Mouse (Mus musculus) myocyte (in vitro differentiated cells): ENCODE data around the gene Nedd9. TPM values are rescaled to one million over a fixed set of nuclear protein-coding genes. Genes with fewer than 3 reads are reported as not detected.

ENCODE experiments used
- H3K27me3 ChIP-seq: one replicate; pipeline ENCODE4 v1.6.1; 2011; ENCODE audit not compliant: control insufficient read depth, insufficient read depth, insufficient read length
- H3K36me3 ChIP-seq: one replicate; pipeline ENCODE4 v1.6.1; 2011; ENCODE audit not compliant: control insufficient read depth, insufficient read depth
- H3K4me2 ChIP-seq: one replicate; pipeline ENCODE4 v1.6.1; 2011; ENCODE audit warnings: low read depth, control low read depth
- H3K4me3 ChIP-seq: one replicate; pipeline ENCODE4 v1.5.1; 2011; ENCODE audit warnings: mild to moderate bottlenecking, control low read depth, moderate library complexity
- H3K79me2 ChIP-seq: one replicate; pipeline ENCODE4 v1.6.1; 2011; ENCODE audit not compliant: control insufficient read depth, insufficient read depth
- H3ac ChIP-seq: one replicate; pipeline ENCODE4 v1.6.1; 2011; ENCODE audit not compliant: control insufficient read depth, insufficient read length
- CEBPB ChIP-seq: IDR thresholded peaks from 2 replicates; pipeline ENCODE4 v1.6.1; 2011; ENCODE audit warnings: mild to moderate bottlenecking, moderate library complexity; ENCODE audit not compliant: poor library complexity, insufficient read depth, severe bottlenecking
- E2F4 ChIP-seq: IDR thresholded peaks from one replicate; pipeline ENCODE4 v1.6.1; 2011; ENCODE audit warnings: mild to moderate bottlenecking, control low read depth, moderate library complexity; ENCODE audit not compliant: insufficient read depth
- MAX ChIP-seq: IDR thresholded peaks from one replicate; pipeline ENCODE4 v1.6.1; 2011; ENCODE audit warnings: low read depth, mild to moderate bottlenecking, control low read depth
- MYOD1 ChIP-seq, 3 experiments: IDR thresholded peaks; one replicate each; pipeline ENCODE4 v1.6.1; 2011; ENCODE audit warnings: control low read depth in 2 of 3, low read depth in 2 of 3, mild to moderate bottlenecking in 2 of 3, moderate library complexity in 1 of 3; ENCODE audit not compliant: insufficient read length in 2 of 3, control insufficient read depth in 1 of 3
- MYOG ChIP-seq, 3 experiments: IDR thresholded peaks; one replicate each; pipeline ENCODE4 v1.6.1; 2011; ENCODE audit warnings: control low read depth in 2 of 3, low read depth in 2 of 3, mild to moderate bottlenecking in 2 of 3; ENCODE audit not compliant: insufficient read length in 2 of 3, control insufficient read depth in 1 of 3, insufficient read depth in 1 of 3
- POLR2A ChIP-seq: IDR thresholded peaks from one replicate; pipeline ENCODE4 v1.6.1; 2011; ENCODE audit warnings: low read depth, mild to moderate bottlenecking, control low read depth, moderate library complexity; ENCODE audit not compliant: insufficient read length
- POLR2AphosphoS2 ChIP-seq: IDR thresholded peaks from one replicate; pipeline ENCODE4 v1.6.1; 2011; ENCODE audit warnings: low read depth, control low read depth; ENCODE audit not compliant: insufficient read length
- REST ChIP-seq: IDR thresholded peaks from one replicate; pipeline ENCODE4 v1.6.1; 2011; ENCODE audit warnings: mild to moderate bottlenecking, control low read depth, moderate library complexity; ENCODE audit not compliant: insufficient read depth, insufficient read length
- SRF ChIP-seq: IDR thresholded peaks from one replicate; pipeline ENCODE4 v1.6.1; 2011; ENCODE audit warnings: low read depth; ENCODE audit not compliant: control insufficient read depth, insufficient read length
- TCF12 ChIP-seq: IDR thresholded peaks from one replicate; pipeline ENCODE4 v1.6.1; 2011; ENCODE audit warnings: mild to moderate bottlenecking, control low read depth; ENCODE audit not compliant: poor library complexity, insufficient read depth, severe bottlenecking
- TCF3 ChIP-seq: IDR thresholded peaks from one replicate; pipeline ENCODE4 v1.6.1; 2011; ENCODE audit warnings: low read depth, control low read depth; ENCODE audit not compliant: insufficient read length
- USF1 ChIP-seq: IDR thresholded peaks from one replicate; pipeline ENCODE4 v1.6.1; 2011; ENCODE audit warnings: low read depth, mild to moderate bottlenecking, control low read depth, moderate library complexity
- polyA plus RNA-seq: library from polyadenylated mRNA; unstranded; fragments of >200 nt; fragmentation: generic; extraction: Trizol; gene quantifications from one replicate; pipeline ENCODE4 v1.2.1, GENCODE M21; 2012; ENCODE audit warnings: missing spikeins

Gene Nedd9
- polyA plus RNA-seq, 1 experiment = 11.6 TPM

GRCm38 (mm10) chr13:41476216-41476615 lies 10.9 kb downstream of the Nedd9 start:
- H3ac ChIP-seq = no peak overlapping the region
- H3K27me3 ChIP-seq = no peaks in the 10 kb centered on the region
- H3K36me3 ChIP-seq = no peaks in the 10 kb centered on the region
- no peak for TF ChIP-seq MYOD1 (IDR thresholded peaks at IDR 0.05; ENCODE audit: control insufficient read depth in 1 of 3, insufficient read length in 2 of 3, low read depth in 2 of 3)
- TF ChIP-seq REST = no peak
- H3K79me2 ChIP-seq = no peaks in the 10 kb centered on the region
- H3K4me3 ChIP-seq = no peak overlapping the region
- H3K4me2 ChIP-seq = peak overlapping the region; percentile 45

- Histone ChIP-seq H3ac (no peak overlapping the region), H3K4me2 (no peak overlapping the region), H3K27me3 (no peaks in the 10 kb centered on the region), H3K79me2 (no peaks in the 10 kb centered on the region), H3K4me3 (no peak overlapping the region), H3K36me3 (no peaks in the 10 kb centered on the region)
- TF ChIP-seq MAX = no peak
- TF ChIP-seq MYOG (IDR thresholded peaks at IDR 0.05; ENCODE audit: control insufficient read depth in 1 of 3, insufficient read depth in 1 of 3, insufficient read length in 2 of 3, low read depth in 2 of 3) = no peak
- TF ChIP-seq POLR2AphosphoS2 = no peak
- TF ChIP-seq POLR2A = no peak
- TF ChIP-seq TCF12 = no peak
- TF ChIP-seq CEBPB = no peak
- TF ChIP-seq TCF3 = no peak
- TF ChIP-seq MYOD1 (IDR thresholded peaks at IDR 0.05; ENCODE audit: control insufficient read depth in 1 of 3, insufficient read length in 2 of 3, low read depth in 2 of 3) = no peak
- no peak for TF ChIP-seq USF1
- no peak for TF ChIP-seq SRF
- TF ChIP-seq E2F4 = no peak
- no peak for TF ChIP-seq REST
These were observed 12.8 kb downstream of the Nedd9 start for GRCm38 (mm10) chr13:41474365-41474764.

GRCm38 (mm10) chr13:41473504-41473903 lies 13.7 kb downstream of the Nedd9 start:
- Histone ChIP-seq H3K79me2 (no peaks in the 10 kb centered on the region), H3K4me2 (no peak overlapping the region), H3ac (no peak overlapping the region), H3K27me3 (no peaks in the 10 kb centered on the region), H3K4me3 (no peak overlapping the region), H3K36me3 (no peaks in the 10 kb centered on the region)
- TF ChIP-seq REST (no peak), CEBPB (no peak), SRF (no peak), MAX (no peak), TCF12 (no peak), TCF3 (no peak), E2F4 (no peak), POLR2AphosphoS2 (no peak), POLR2A (no peak)

GRCm38 (mm10) chr13:41472878-41473424 lies 14.2 kb downstream of the Nedd9 start:
- Histone ChIP-seq H3K4me3 (no peak overlapping the region), H3K27me3 (no peaks in the 10 kb centered on the region), H3ac (no peak overlapping the region), H3K4me2 (no peak overlapping the region), H3K79me2 (no peaks in the 10 kb centered on the region), H3K36me3 (no peaks in the 10 kb centered on the region)
- TF ChIP-seq TCF3 = no peak
- TF ChIP-seq CEBPB = no peak
- TF ChIP-seq MAX = no peak
- no peak for TF ChIP-seq SRF
- TF ChIP-seq POLR2AphosphoS2 = no peak
- no peak for TF ChIP-seq POLR2A
- TF ChIP-seq USF1 = no peak
- no peak for TF ChIP-seq MYOG (IDR thresholded peaks at IDR 0.05; ENCODE audit: control insufficient read depth in 1 of 3, insufficient read depth in 1 of 3, insufficient read length in 2 of 3, low read depth in 2 of 3)
- no peak for TF ChIP-seq TCF12
- TF ChIP-seq E2F4 = no peak
- TF ChIP-seq MYOD1 (IDR thresholded peaks at IDR 0.05; ENCODE audit: control insufficient read depth in 1 of 3, insufficient read length in 2 of 3, low read depth in 2 of 3) = no peak
- no peak for TF ChIP-seq REST

GRCm38 (mm10) chr13:41468277-41468676 lies 18.9 kb downstream of the Nedd9 start:
- H3K27me3 ChIP-seq = no peaks in the 10 kb centered on the region

More at GRCm38 (mm10) chr13:41468277-41468676, 18.9 kb downstream of the Nedd9 start:
- H3K36me3 ChIP-seq = no peaks in the 10 kb centered on the region
- no peak overlapping the region for H3K4me3 ChIP-seq
- H3ac ChIP-seq = no peak overlapping the region
- no peaks in the 10 kb centered on the region for H3K79me2 ChIP-seq
- TF ChIP-seq POLR2AphosphoS2 (no peak), USF1 (no peak), MYOD1 (IDR thresholded peaks at IDR 0.05; ENCODE audit: control insufficient read depth in 1 of 3, insufficient read length in 2 of 3, low read depth in 2 of 3) (no peak), MYOG (IDR thresholded peaks at IDR 0.05; ENCODE audit: control insufficient read depth in 1 of 3, insufficient read depth in 1 of 3, insufficient read length in 2 of 3, low read depth in 2 of 3) (no peak), MAX (no peak)
- H3K4me2 ChIP-seq = no peak overlapping the region
